Mouse (Mus musculus) adipose tissue, adult 10 weeks (tissue): ENCODE data around the gene Chic2. TPM values are rescaled to one million over a fixed set of nuclear protein-coding genes. Genes with fewer than 3 reads are reported as not detected.

ENCODE experiments used
- polyA plus RNA-seq: library from polyadenylated mRNA; stranded (reverse); fragments of 350-450 nt; fragmentation: Illumina TruSeq; extraction: RNeasy Lipid Tissue Mini Kit (QIAGEN cat#74804); gene quantifications from one replicate; pipeline ENCODE4 v1.2.3, GENCODE M21; 2014; ENCODE audit warnings: low read depth, low replicate concordance

Chic2 gene
- polyA plus RNA-seq, result 22.5 TPM

DNA sequence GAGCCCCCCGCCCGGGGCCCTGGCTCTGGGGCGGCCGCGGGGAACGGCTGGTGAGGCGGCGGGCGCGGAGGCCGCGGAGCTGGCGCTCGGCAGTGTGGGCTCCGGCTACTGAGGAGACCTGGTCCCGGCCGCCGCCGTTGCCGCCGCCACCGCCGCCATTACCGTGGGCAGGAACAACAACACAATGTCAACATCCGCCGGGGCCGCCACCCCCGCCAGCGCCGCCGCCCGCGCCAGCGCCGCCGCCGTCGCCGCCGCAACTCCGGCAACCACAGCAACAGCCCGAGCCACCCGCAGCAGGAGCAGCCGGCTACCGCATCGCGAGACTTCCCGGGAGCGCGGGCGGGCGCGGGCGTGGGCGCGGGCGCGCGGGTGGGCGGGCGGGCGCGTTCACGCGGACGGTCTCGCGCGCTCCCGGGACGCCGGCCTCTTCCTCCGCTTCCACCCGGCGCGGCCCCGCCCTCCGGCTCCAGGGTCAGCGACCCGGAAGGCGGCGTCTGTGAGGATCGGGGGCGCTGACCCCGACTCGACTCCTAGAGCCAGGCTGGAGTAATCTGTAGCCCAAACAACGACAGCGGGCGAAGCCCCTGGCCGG lies at the start of gene Chic2:
Gene Chic2 (minus strand): TSS at position 465 of the 595 bp plus-strand sequence.

DNA sequence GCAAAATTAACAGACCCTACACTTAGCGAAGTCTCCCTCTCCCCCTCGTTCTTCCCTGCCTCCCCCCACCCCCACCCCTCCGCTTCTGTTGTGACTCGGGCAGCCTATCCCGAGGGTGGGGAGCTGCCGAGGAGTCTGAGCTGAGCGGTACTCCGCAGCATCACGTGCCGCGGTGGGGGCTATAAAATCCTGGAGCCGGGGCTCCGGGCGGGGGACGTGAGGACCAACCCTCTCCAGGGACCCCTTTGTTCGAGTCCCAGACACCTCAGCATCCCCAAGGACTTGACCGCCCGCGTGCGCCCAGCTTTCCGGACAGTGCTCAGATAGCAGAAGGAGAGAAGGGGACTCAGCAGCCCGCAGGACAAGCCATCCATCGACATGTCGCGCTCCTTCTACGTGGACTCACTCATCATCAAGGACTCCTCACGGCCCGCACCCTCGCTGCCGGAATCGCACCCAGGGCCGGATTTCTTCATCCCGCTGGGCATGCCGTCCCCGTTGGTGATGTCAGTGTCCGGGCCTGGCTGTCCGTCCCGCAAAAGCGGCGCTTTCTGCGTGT lies 30.9 kb upstream of the Chic2 start, which contains the start of gene Gsx2:
Gene Gsx2 (plus strand): TSS at position 219 of the 559 bp plus-strand sequence.

Other genes starting within 250 kb of the Chic2 start
- not detected for gene Gsx2, start 30.8 kb upstream of the Chic2 start, polyA plus RNA-seq
- gene Pdgfra, start 107.5 kb upstream of the Chic2 start, polyA plus RNA-seq, result 60.0 TPM